Mouse (Mus musculus) macrophage (primary cell): ENCODE results near the gene Shmt2. TPM values are rescaled to one million over a fixed set of nuclear protein-coding genes. Genes with fewer than 3 reads are reported as not detected.

Experiments
- H3K27ac ChIP-seq: fragments of 350-480 bp; formaldehyde crosslinking; 2 replicates; pipeline ENCODE4 v1.9.0; 2021
- H3K36me3 ChIP-seq: fragments of 350-480 bp; formaldehyde crosslinking; 2 replicates; pipeline ENCODE4 v1.9.0; 2021; ENCODE audit errors: inconsistent target
- H3K4me3 ChIP-seq: fragments of 350-480 bp; formaldehyde crosslinking; 2 replicates; pipeline ENCODE4 v1.9.0; 2021; ENCODE audit errors: inconsistent target
- H3K79me2 ChIP-seq: fragments of 350-480 bp; formaldehyde crosslinking; 2 replicates; pipeline ENCODE4 v1.9.0; 2021; ENCODE audit errors: inconsistent target
- WGBS: methylation state at CpG from one replicate; pipeline ENCODE4 v1.1.7; 2026; ENCODE audit warnings: inconsistent platforms; ENCODE audit not compliant: missing documents; 5-methylcytosine and 5-hydroxymethylcytosine counted together
- polyA plus RNA-seq: library from polyadenylated mRNA; stranded (reverse); fragments of 250-400 nt; gene quantifications from 3 replicates; pipeline ENCODE4 v1.2.4, GENCODE M21; 2018; ENCODE audit warnings: inconsistent platforms

The Shmt2 gene
- polyA plus RNA-seq, 1 experiment from 2014 or later: 16.0 TPM

DNA sequence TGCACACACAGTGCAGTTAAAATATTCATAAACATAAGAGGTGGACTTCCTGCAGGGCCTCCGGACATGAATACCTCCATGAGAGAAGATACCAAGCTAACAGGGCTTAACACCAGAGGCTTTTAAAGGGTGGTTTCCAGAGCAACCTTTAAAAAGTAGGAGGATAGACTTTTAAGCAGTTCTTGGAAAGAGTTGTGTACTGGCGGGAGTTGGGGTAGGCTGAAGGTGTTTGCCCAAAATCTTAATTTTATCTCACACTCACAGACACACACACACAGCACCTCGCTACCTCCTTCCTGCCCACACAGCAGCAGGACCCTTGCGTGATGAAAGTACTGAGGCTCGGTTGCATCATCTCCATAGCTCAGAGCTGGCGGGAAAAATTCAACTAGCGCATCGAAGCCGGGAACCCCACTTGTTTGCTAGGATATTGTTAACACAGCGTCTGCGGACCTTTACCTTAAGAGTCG lies 598 bp downstream of the Shmt2 start:
- WGBS: 4% methylated on average over 12 of the region's 12 CpGs
- Histone ChIP-seq H3K36me3 (no peaks in the 10 kb centered on the region; the same call in 1 of the 2 replicates), H3K79me2 (no peaks in the 10 kb centered on the region), H3K4me3 (peak overlapping the region; percentile 68), H3K27ac (peak overlapping the region; percentile 42)

DNA sequence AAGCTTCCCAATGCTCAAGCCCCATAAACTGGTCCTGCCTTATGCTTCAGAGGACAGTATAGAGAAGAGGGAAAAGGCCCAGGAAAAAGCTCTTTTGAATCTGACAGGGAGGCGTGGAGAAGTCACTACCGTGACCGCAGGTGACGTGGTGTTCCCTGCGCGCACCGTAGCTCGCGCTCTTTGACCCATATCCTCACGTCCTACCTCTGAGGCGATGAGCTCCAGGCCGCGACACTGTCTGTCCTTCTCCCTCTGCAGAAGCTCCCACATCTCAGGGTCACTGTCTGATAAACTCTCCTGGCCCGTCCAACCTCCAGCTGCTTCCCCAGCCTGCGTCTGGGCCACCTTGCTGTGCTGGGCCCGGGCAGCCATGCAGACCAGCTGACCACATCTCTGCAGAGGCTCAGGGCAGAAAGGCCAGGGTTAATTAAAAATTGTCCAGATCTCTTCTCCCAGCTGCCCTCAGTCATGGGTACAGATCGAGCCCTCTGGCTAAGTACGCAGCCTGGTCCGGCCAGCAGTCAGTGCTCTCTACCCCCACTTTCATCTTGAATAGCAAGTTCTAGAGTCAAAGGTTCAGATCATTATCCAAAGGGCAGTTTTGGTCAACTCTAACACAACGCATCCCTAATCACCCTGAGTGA lies 1.4 kb downstream of the Shmt2 start:
- WGBS: 97% methylated on average over 20 of the region's 20 CpGs
- peak overlapping the region; percentile 68 for H3K4me3 ChIP-seq
- H3K27ac ChIP-seq: no peak overlapping the region
- no peaks in the 10 kb centered on the region for H3K79me2 ChIP-seq
- H3K36me3 ChIP-seq: no peaks in the 10 kb centered on the region; the same call in 1 of the 2 replicates

DNA sequence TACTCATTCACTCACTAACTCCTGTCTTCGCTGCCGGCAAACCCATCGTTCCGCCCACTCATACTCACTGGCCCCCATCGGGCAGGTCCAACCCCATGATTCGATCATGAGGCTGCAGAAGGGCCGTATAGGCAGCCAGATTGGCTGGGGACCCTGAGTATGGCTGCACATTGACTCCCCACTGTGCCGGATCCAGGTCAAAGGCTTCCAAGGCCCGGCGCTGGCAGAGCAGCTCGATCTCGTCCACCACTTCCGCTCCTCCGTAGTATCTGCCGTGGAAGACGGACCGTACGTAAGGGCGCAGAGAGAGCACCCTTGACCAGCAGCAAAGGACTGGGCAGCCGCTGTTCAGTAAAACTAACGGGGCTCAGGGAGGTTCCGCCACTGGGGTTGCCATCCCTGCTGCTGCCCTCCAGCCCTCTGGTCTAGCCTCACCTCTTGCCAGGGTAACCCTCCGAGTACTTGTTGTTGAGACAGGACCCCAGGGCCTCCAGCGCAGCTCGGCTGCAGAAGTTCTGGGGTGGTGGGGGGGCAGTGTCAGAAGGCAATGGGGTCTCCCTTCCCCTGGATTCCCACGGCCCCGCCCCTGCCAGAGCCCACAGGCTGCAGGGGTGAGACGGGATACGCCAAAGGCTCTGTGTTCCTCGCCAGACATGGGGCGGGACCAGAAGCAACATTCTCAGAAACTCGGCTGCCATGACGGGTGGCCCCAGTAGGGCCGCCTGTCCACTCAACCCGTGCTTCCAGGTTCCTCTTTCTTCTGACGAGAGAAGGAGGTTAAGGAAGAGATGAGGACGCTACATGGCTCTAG lies 2.1 kb downstream of the Shmt2 start:
- Histone ChIP-seq H3K79me2 (no peaks in the 10 kb centered on the region), H3K4me3 (no peak overlapping the region), H3K27ac (no peak overlapping the region), H3K36me3 (no peaks in the 10 kb centered on the region; the same call in 1 of the 2 replicates)
- WGBS: 91% methylated on average over 37 of the region's 37 CpGs

DNA sequence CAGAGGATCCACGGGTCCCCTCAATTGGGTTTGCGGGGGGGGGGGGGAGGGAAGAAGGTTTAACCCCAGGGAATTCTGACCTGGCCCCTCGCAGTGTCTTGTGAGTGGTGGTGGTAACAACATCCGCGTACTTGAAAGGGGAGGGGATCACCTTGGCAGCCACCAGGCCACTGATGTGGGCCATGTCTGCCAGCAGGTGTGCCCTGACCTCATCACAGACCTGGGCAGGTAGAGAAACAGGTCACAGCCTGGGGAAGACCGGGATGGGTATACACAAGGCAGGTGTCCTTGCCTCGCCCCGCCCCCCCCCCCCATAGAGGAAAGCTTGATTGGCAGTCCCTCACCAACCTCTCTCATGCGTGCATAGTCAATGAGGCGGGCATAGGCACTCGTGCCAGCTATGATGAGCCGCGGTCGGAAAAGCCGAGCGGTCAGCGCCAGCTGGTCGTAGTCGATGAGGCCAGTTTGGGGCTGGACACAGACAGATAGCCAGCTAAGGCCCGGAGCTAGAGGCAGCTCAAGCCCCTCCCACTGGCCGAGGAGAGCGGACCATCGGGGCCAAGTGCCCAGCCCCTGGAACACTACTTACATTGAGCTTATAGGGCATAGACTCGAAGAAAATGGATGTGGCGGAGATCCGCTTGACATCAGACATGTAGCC lies 3.1 kb downstream of the Shmt2 start:
- Histone ChIP-seq H3K79me2 (no peaks in the 10 kb centered on the region), H3K4me3 (no peak overlapping the region), H3K36me3 (no peaks in the 10 kb centered on the region; the same call in 1 of the 2 replicates), H3K27ac (no peak overlapping the region)
- 96% methylated on average over 24 of the region's 26 CpGs for WGBS

DNA sequence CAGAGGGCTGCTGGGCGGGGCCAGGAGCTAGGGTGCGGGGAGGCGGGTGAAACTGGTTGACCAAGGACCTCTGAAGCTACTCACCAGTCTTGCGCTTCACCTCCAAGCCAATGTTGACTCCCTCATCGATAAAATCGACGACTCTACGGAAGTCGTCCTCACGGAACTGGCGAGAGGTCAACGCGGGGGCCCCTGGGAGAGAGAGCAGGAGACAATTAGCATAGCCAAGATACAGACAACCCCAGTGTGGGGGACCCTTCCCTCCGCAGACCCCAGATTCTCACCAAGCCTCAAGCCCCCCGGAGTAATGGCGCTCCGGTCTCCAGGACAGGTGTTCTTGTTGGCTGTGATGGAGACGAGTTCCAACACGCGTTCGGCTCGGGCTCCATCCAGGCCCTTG lies 4.3 kb downstream of the Shmt2 start:
- H3K27ac ChIP-seq: no peak overlapping the region
- no peaks in the 10 kb centered on the region; the same call in 1 of the 2 replicates for H3K36me3 ChIP-seq
- H3K4me3 ChIP-seq: no peak overlapping the region
- no peaks in the 10 kb centered on the region for H3K79me2 ChIP-seq
- 97% methylated on average over 19 of the region's 22 CpGs for WGBS

DNA sequence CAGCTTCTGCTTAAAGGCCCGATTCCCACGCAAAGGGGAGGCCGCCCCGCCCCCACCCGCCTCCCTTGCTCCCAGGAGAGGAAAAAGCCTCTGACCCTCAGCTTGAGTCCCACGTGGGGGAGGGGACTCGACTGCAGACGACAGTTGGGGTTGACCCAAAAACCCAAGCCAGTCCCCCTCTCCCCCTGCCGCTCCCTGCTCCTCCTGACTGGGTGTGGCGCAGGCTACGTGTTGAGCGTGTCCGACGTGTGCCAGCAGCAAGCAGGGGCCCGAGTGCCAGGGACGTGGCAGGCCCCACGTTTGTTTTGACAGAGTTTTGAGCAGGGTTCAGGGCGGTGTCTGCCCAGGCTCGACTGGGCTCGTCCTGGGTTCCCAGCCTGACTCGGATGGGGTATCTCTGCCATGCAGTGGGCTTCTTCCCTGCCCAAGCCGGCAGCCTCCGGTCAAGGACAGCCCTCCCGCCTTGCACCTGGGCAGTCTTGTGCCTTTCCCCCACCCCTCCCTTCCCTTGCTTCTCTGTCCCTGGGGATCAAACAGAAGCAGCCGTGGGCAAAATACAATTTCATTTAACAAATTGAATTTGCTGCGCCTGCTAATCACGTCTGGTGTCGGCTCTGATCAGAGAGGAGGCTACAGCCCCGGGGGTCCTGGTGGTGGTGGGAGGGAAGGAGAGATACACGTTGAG lies 5.5 kb downstream of the Shmt2 start:
- no peak overlapping the region for H3K27ac ChIP-seq

DNA sequence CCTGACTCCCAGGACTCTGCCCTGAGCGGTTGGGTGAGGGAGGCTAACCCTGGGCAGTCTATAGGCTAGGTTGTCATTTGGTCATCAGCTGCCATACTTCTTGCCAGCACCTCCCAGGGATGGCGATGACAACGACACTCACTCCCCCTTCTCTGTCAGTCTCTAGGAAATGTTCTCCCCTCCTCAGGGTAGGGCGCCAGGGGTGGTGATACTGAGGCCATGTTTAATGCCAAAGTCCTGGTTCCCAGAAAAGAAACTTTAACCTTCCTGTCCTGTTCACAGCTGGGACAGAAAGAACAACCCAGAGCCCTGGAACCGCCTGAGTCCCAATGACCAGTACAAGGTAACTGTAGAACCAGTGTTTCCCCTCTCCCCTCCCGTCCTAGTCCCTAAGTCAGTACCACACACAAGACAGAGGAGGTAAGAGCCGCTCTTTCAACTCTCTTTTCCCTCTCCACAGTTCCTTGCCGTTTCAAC lies 6.2 kb downstream of the Shmt2 start:
- Histone ChIP-seq H3K79me2 (no peaks in the 10 kb centered on the region), H3K36me3 (no peaks in the 10 kb centered on the region; the same call in 1 of the 2 replicates), H3K27ac (no peak overlapping the region), H3K4me3 (no peak overlapping the region)
- WGBS: 65% methylated on average over 8 of the region's 8 CpGs

More for the DNA sequence above, 5.5 kb downstream of the Shmt2 start:
- WGBS: 73% methylated on average over 27 of the region's 30 CpGs
- no peak overlapping the region for H3K4me3 ChIP-seq
- no peaks in the 10 kb centered on the region; the same call in 1 of the 2 replicates for H3K36me3 ChIP-seq
- no peaks in the 10 kb centered on the region for H3K79me2 ChIP-seq

DNA sequence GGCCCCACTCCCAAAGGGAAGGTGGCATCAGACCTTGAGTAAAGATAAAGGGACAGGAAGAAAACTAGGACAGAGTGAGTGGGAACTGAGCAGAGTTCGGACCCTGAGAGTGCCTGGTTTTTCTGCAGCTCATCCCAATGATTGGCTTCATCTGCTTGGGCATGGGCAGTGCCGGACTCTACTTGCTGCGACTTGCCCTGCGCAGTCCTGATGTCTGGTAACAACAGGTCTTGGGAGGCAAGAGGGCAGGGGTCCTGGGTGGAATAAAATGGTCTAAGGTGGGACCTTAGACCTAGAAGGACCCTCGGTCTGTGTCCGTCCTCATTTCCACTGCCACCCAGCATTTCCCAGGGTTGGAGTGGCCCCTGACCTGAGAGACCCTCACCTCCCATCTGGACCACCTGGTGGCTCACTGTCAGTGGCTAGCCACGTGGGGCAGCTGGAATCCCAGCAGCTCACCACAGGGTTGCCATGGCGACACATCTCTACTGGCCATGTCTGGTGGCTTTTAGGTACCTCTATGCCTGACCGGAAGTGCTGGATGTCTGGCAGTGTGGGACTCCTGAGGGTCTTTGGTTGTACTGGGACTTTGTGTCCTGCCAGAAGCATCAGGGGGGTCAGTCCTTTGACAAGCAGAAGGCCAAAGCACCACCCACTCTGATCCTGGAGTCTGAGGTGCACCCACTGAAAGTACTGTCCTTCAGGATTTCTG lies 6.8 kb downstream of the Shmt2 start:
- H3K4me3 ChIP-seq: no peak overlapping the region
- 53% methylated on average over 8 of the region's 9 CpGs for WGBS
- no peaks in the 10 kb centered on the region for H3K79me2 ChIP-seq
- no peaks in the 10 kb centered on the region; the same call in 1 of the 2 replicates for H3K36me3 ChIP-seq
- H3K27ac ChIP-seq: no peak overlapping the region

DNA sequence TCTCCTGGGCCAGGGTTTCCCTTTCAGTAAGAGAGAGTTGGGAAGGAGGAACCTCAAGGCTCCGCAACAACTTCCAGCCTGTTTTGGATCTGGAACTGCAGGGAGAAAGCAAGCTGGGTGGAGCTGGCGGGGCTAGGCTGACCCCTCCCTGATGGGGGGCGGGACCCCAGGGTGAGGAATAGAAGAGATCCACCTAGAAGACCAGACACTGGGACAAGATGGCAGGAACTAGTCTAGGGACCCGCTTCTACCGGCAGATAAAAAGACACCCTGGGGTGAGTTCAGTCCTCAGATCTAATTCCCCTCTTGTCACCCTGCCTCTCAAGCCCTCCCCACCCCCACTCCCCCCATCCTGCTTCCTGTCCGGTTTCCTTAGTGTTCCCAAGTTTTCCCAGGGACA lies 7.5 kb downstream of the Shmt2 start, which contains the start of gene Ndufa4l2:
Gene Ndufa4l2 (plus strand): TSS at position 204 of the 400 bp plus-strand sequence.
- Histone ChIP-seq H3K36me3 (no peaks in the 10 kb centered on the region; the same call in 1 of the 2 replicates), H3K4me3 (no peak within 1 kb of the TSS), H3K79me2 (no peaks in the 10 kb centered on the region), H3K27ac (no peak within 1 kb of the TSS)
- WGBS: 39% methylated on average over 5 of the region's 6 CpGs

DNA sequence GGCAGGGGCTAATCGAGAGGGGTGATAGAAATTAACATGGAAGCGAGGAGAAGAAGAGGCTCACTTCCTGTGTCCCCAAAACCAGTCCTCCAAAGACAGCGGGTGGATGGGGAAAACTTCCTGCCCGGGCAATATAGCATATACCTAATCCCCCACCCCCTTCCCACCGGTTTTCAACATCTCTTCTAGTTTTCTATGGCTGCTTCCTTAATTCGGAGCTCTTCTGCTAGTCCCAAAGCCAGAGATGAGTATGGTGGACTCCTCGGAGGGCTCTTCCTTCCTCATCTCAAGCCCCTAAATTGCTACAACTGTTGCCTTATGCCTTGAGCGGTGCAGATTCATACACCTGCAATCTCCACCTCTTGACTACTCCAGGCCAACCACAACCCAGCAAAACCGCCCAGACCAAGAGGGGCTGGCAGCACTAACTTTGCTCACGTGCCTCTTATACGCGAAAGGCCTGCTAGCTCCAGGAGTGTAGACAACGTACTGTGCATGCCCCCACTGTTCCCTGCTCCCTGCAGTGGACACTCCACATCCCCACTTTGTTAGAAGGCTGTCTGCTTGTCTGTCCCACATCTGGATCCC lies 8.0 kb downstream of the Shmt2 start:
- WGBS: 13% methylated on average over 13 of the region's 13 CpGs
- no peak overlapping the region for H3K4me3 ChIP-seq
- H3K79me2 ChIP-seq: no peaks in the 10 kb centered on the region
- H3K27ac ChIP-seq: no peak overlapping the region
- no peaks in the 10 kb centered on the region; the same call in 1 of the 2 replicates for H3K36me3 ChIP-seq

DNA sequence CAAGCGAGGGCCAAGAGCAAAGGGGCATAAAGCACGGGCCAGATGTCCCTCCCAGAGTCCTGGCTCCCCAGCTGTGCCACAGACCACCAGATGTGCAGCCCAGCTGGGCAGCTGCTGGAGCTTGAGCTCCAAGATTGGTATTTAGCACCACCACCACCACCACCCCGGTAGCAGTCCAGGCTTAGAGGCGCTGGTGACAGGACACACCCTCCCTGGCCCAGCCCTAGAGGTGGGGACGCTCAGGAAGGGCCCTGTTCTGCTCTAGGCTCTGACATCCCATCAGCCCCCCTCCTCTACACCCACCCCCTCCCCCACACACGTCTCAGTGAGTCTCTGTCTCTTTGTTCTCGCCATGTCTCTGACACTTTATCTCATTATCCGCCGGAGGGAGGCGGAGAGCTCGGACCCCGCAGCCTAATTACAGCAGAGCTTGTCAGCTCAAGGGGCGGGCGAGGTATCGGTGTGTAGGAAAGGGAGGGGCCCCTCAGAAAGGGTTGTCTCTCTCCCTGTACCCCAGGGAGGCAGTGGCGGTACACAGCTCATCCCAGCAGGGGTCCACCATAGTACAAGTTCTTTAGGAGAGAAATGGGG lies 8.6 kb downstream of the Shmt2 start:
- no peaks in the 10 kb centered on the region; the same call in 1 of the 2 replicates for H3K36me3 ChIP-seq
- no peak overlapping the region for H3K4me3 ChIP-seq
- no peak overlapping the region for H3K27ac ChIP-seq
- 8% methylated on average over 16 of the region's 16 CpGs for WGBS
- no peaks in the 10 kb centered on the region for H3K79me2 ChIP-seq

DNA sequence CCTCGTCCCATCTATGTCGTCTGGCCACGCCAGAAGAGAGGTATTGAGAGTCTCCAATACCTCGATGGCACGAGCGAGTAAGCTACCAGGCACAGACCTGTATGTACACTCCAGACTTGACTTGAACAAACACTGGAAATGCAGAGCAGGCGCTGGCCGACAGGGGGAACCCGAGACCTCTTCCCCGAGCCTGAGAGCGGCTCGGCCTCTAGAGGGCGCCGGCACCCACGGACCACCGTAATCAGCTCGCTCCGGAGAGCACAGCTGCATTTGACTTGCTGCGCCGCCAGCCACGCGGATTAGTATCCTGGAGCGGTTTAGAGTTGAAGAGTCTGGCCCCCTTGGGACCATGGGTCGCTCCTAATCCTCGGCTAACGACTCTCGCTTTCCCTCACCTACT lies 9.4 kb downstream of the Shmt2 start:
- H3K4me3 ChIP-seq: peak overlapping the region; percentile 36; the same call in 1 of the 2 replicates
- H3K27ac ChIP-seq: no peak overlapping the region
- H3K79me2 ChIP-seq: no peaks in the 10 kb centered on the region
- 0% methylated on average over 27 of the region's 27 CpGs for WGBS
- H3K36me3 ChIP-seq: no peaks in the 10 kb centered on the region; the same call in 1 of the 2 replicates

DNA sequence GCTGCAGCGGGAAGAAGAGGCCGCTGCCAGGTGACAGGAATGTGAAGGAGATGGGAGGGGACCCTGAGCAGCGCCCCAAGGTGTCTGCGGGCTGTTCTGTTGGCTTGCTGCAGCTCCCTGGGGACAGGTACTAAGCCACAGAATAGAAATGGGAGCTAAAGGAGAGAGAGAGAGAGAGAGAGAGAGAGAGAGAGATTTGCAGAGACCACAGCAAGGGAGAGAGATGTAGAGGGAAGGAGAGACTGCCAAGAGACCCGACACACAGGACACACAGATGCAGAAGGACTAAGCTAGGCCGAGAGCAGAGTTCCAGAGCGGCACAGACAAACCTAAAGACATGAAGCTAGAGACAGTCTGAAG lies 10.0 kb downstream of the Shmt2 start:
- WGBS: 13% methylated on average over 7 of the region's 7 CpGs
- Histone ChIP-seq H3K79me2 (no peaks in the 10 kb centered on the region), H3K27ac (no peak overlapping the region), H3K4me3 (peak overlapping the region; percentile 36), H3K36me3 (no peaks in the 10 kb centered on the region)
